Mouse (Mus musculus): ENCODE measurements around the gene Zfyve26.
"Not testable (repeated sequence)": the region's sequence is repeated elsewhere in the genome, so short reads cannot be mapped to it uniquely, and the experiment has no call there.

The Zfyve26 gene

DNA sequence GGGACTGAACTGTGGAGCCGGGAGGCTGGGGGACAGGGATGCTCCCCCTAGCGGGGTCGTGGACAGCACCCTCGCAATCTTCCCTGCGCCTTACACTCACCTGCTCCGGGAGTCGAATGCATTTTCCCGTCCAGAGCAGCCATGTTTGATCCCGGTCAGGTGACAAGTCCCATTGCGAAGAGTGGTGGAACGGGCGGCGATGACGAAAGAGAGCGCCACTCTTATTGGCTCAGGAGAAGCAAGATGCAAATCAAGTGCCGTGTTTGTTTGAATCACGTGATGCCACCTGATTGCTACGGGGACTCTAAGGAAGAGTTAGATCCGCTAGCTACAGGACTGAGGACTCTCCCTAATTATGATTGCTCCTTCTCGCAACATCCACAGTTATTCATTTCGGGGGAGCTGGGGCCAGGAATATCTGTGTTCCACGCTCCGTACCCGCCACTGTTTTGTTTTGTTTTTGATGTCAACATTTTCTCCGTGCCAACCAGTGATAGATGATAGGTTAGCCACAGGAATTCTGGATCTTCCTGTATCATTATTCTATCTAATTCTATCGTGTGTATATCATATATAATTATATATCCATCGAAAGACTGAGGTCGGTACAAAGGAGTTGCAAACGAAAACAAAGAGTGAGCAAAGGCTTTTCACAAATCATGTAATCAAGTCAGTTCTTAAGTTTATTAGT, at the start of gene Zfyve26:
Gene Zfyve26, minus strand, starts transcription at position 179 of the 691 bp plus-strand sequence.
- peak; percentile 95 for DNase-seq (ENCODE audit: low spot score)

GRCm38 (mm10) chr12:79341291-79341845, 45.3 kb upstream of the Zfyve26 start:
- DNase-seq (ENCODE audit: low spot score), result no peak

DNA sequence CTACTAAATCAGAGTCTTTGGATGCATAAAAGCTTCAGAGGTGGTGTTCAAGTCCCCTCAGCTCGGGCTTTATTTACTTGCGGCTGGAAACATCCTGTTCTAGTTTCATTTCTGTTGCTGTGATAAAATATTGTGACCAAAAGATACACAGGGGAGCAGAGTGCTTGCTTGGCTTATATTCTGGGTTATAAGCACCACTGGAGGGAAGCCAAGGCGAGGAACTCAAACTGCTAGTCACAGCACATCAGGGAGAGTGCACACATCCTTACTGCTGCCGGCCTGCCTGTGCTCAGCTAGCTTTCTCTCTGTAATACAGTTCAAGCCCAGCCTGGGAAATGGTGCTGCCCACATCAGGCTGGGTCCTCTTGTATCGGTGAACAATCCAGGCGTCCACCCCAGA, 44.4 kb upstream of the Zfyve26 start:
- DNase-seq (ENCODE audit: low spot score), result no peak

DNA sequence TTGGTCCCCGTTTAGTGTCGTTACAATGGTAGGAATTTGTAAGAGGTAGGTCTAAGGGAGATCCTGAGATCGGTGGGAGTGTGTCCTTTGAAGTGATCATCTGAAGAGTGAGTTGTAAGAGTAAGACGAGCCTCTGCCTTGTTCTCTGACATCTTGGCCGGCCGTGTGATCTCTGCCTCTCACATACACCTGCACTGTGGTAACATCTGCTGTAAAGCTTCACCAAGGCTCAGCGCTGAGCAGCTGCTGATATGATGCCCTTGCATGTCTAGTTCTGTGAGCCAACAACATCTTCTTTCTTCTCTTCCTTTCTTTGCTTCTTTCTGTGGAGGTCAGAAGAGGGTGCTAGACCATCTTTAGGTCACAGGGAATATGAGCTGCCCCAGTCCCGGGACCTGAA, 42.7 kb upstream of the Zfyve26 start:
- no peak for DNase-seq (ENCODE audit: low spot score)

GRCm38 (mm10) chr12:79331722-79332121, 35.6 kb upstream of the Zfyve26 start:
- no peak for DNase-seq (ENCODE audit: low spot score)

- no peak for DNase-seq (ENCODE audit: low spot score)
Measured at GRCm38 (mm10) chr12:79330571-79330970, 34.5 kb upstream of the Zfyve26 start.

DNA sequence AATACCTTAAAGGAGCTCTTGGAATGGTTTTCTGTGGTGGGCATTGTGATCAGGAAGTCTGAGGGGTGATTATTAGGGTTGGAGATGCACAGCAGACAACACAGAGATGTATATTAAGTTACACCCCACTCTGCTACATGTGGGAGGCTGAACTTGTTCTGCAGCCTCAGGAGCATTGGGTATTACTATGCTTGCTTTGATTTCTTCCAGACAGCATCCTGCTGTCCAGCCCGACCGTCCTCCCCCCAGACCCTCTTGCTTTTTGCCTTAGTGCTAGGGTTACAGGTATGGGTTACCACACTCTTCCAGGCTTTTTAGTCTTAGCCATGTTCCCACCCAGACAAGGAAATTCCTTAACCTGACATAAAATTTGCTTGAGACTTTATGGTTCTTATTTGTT, 31.8 kb upstream of the Zfyve26 start:
- no peak for DNase-seq (ENCODE audit: low spot score)

DNA sequence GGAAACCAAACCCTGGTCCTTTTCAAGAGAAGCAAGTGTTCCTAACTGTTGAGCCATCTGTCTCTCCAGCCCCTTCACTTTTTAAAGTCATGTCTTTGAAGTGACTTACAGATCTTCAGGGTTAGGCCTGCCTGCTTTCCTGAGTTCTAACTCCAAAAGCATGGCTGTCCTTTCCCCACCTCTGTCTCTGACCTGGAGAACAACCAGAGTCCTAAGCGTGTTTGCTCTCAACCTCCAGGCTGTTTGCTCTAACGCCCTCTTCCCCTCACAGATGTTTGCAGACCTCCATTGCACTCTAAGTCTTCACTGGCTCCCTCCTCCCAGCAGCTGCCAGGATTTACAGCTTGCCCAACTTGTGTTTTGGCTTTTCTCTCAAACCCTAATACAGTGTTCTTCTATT, 30.6 kb upstream of the Zfyve26 start:
- no peak for DNase-seq (ENCODE audit: low spot score)

GRCm38 (mm10) chr12:79326236-79326635, 30.1 kb upstream of the Zfyve26 start:
- no peak for DNase-seq (ENCODE audit: low spot score)

GRCm38 (mm10) chr12:79322539-79322938, 26.4 kb upstream of the Zfyve26 start:
- DNase-seq (ENCODE audit: low spot score), result not testable (repeated sequence)

GRCm38 (mm10) chr12:79320895-79321294, 24.8 kb upstream of the Zfyve26 start:
- DNase-seq (ENCODE audit: low spot score), result peak; percentile 6

DNA sequence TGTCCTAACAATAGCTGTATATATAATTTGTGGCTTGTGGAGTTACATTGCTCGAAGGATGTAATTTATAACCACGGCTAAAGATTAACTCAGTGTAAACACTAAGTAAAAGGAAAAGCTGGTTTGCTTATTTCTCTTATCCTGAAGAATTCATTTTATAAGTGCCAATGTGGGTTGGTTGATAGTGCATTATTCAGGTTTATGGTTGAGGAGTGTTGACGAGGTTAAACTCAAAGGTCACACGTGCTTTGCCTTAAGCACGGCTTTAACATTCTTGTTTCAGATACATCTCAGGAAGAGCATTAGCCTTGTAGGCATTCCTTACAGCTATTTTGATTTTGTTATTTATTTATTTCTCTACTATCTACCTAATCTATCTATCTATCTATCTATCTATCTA, 21.2 kb upstream of the Zfyve26 start:
- no peak for DNase-seq (ENCODE audit: low spot score)

- no peak for DNase-seq (ENCODE audit: low spot score)
Measured at GRCm38 (mm10) chr12:79313721-79314120, 17.6 kb upstream of the Zfyve26 start.

- no peak for DNase-seq (ENCODE audit: low spot score)
Measured at GRCm38 (mm10) chr12:79306013-79306412, 9.9 kb upstream of the Zfyve26 start.

- DNase-seq (ENCODE audit: low spot score), result no peak
Measured at GRCm38 (mm10) chr12:79305131-79305530, 9.0 kb upstream of the Zfyve26 start.

DNA sequence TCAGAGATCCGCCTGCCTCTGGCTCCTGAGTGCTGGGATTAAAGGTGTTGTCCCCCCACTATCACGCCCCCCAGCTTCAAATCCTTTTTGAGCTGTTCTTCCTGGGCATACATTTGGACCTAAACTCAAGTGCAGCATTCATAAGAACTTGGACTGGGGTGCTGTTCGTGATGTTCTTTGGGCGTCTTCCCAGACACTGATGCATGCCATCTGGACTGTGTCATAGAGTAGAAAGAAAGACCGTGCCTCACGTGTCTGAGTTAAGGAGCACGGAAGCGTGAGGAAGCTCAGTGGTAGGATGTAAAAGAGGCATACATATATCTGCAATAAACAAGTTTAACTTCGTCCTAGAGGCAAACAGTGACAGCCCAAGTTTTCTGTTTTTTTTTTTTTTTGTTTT, 5.7 kb upstream of the Zfyve26 start:
- peak; percentile 14 for DNase-seq (ENCODE audit: low spot score)

- no peak for DNase-seq (ENCODE audit: low spot score)
Measured at GRCm38 (mm10) chr12:79297884-79298636, 2.0 kb upstream of the Zfyve26 start.

GRCm38 (mm10) chr12:79297121-79297576, 1.0 kb upstream of the Zfyve26 start, which contains the start of gene Rad51b:
TSS of gene Rad51b (plus strand) at chr12:79297282.
- DNase-seq (ENCODE audit: low spot score), result peak; percentile 79

GRCm38 (mm10) chr12:79292874-79293273, 3.2 kb downstream of the Zfyve26 start:
- DNase-seq (ENCODE audit: low spot score), result no peak

GRCm38 (mm10) chr12:79282595-79282994, 13.5 kb downstream of the Zfyve26 start:
- no peak for DNase-seq (ENCODE audit: low spot score)

DNA sequence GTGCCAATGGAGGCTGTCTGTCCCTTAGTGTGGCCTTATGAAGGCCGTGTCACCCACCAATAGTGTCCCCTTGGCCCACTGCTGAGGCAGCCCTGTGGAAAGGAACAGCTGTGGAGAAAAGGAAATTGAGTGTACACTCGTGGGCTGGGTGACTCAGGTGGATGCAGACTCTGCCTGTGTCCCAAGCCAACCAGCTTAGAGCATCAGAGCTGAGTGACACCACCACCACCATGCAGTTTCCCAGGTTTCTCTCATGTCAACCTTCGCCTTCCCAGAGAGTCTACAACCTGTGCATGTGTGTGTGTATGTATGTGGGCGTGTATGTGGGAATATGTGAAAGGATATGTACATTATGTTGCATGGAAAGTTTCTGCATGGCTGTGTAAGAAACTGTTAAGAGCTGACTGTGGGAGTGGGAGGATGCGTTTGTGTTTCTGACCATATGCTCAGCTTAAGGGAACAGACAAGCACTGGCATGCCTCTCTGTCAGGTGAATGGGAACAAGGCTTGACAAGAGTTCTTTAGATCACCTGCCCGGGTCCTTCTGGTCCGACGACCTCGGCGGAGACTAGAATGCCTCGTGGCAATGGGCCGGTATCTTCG, 16.5 kb downstream of the Zfyve26 start:
- no peak for DNase-seq (ENCODE audit: low spot score)

- DNase-seq (ENCODE audit: low spot score), result no peak
Measured at GRCm38 (mm10) chr12:79272604-79273003, 23.5 kb downstream of the Zfyve26 start.

DNA sequence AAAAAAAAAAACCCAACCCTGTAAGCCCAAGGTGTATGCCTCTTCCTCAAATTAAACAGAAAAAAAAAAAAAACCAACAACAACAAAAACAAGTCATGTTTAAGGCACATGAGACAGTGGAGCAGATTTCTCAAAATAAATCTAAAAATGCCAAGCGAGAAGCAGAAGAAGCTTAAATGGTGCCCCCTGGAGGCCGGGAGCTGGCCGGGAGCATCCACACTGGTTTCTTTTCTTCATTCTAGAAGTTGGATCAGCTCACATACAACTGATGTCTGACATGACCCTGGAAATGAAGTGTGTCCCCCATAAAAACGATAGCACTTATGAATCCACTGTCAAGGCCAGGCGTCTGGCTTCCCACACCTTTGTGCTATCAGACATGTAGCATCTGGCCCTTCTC, 35.1 kb downstream of the Zfyve26 start:
- DNase-seq (ENCODE audit: low spot score), result peak; percentile 48
